Mouse (Mus musculus): ENCODE data around the gene Rab3d.

GRCm38 (mm10) chr9:21923036-21923435 is 5.0 kb upstream of the Rab3d start:
- no peak for TF ChIP-seq EP300 (IDR thresholded peaks at IDR 0.05; ENCODE audit: low read depth in 1 of 2, low read length in 2 of 2)
- no peak for TF ChIP-seq MAX (IDR thresholded peaks at IDR 0.05; ENCODE audit: low read length)
